Mouse (Mus musculus) layer of hippocampus, adult 9-11 months (tissue): ENCODE measurements around the gene Zeb2.
A peak's percentile ranks its signal among the peaks of the same experiment; 100 is the strongest.
"Not testable (repeated sequence)": the region's sequence is repeated elsewhere in the genome, so short reads cannot be mapped to it uniquely, and the experiment has no call there.

Experiments
- DNase-seq: peaks from one replicate; pipeline ENCODE4 v3.0.0; 2022

Gene Zeb2

GRCm38 (mm10) chr2:45111571-45111970 is 5.6 kb downstream of the Zeb2 start:
- not testable (repeated sequence) for DNase-seq

- no peak for DNase-seq
These were observed 6.3 kb downstream of the Zeb2 start for GRCm38 (mm10) chr2:45110757-45111411.

- no peak for DNase-seq
These were observed 7.0 kb downstream of the Zeb2 start for GRCm38 (mm10) chr2:45109951-45110756.

- no peak for DNase-seq
These were observed 7.8 kb downstream of the Zeb2 start for GRCm38 (mm10) chr2:45109161-45109950.

- no peak for DNase-seq
These were observed 8.6 kb downstream of the Zeb2 start for GRCm38 (mm10) chr2:45108521-45109091.

- DNase-seq = no peak
These were observed 9.6 kb downstream of the Zeb2 start for GRCm38 (mm10) chr2:45107555-45107954.

GRCm38 (mm10) chr2:45105922-45106851 is 11.0 kb downstream of the Zeb2 start:
- no peak for DNase-seq

GRCm38 (mm10) chr2:45105281-45105721 is 11.9 kb downstream of the Zeb2 start:
- DNase-seq = no peak

- DNase-seq = no peak
These were observed 12.6 kb downstream of the Zeb2 start for GRCm38 (mm10) chr2:45104511-45105055.

GRCm38 (mm10) chr2:45104066-45104465 is 13.1 kb downstream of the Zeb2 start:
- DNase-seq = no peak

GRCm38 (mm10) chr2:45103021-45103983 is 13.9 kb downstream of the Zeb2 start:
- no peak for DNase-seq

GRCm38 (mm10) chr2:45102191-45102638 is 15.0 kb downstream of the Zeb2 start:
- DNase-seq = no peak

GRCm38 (mm10) chr2:45101586-45101985 is 15.6 kb downstream of the Zeb2 start:
- DNase-seq = no peak

- DNase-seq = no peak
These were observed 16.2 kb downstream of the Zeb2 start for GRCm38 (mm10) chr2:45101040-45101439.

GRCm38 (mm10) chr2:45100628-45101027 is 16.6 kb downstream of the Zeb2 start:
- DNase-seq = peak; percentile 68

- DNase-seq = no peak
These were observed 17.2 kb downstream of the Zeb2 start for GRCm38 (mm10) chr2:45100017-45100416.

GRCm38 (mm10) chr2:45099081-45099480 is 18.1 kb downstream of the Zeb2 start:
- no peak for DNase-seq

GRCm38 (mm10) chr2:45097969-45098368 is 19.2 kb downstream of the Zeb2 start:
- DNase-seq = no peak

- no peak for DNase-seq
These were observed 20.5 kb downstream of the Zeb2 start for GRCm38 (mm10) chr2:45096638-45097247.

GRCm38 (mm10) chr2:45095825-45096224 is 21.4 kb downstream of the Zeb2 start:
- DNase-seq = no peak
